Comparison of ENCODE assay signal across 9 mouse cellular contexts in the genomic region with DNA sequence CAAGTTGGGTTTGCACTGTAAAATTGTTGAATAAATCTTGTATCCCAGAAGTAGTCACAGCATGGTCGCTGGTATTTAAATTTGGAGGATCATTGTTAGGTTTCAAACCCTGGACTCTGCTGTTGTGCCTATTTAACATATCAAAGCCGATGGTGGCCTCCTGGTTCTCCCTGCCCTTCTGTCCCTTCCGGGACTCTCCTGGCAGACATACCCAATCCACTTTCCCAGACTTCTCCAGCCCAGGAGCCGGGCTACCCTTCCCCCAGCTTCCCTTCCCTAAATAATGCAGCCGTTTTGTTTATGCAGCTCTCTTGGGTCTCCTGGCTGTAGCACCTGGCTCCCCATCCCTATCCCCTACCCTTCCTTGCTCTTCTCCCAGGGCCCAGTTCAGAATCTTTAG. TPM values are rescaled to one million over a fixed set of nuclear protein-coding genes. Genes with fewer than 3 reads are reported as not detected.
DNase-seq lines count a peak whose midpoint lies in the region; ATAC-seq lines count a peak whose summit lies in the region.
"Had no signal": no experiment of that assay in that cellular context is flagged by ENCODE, and none has a peak within 500 bp of the region (broad histone marks: within the 10 kb centered on the region; RNA-seq: fewer than 3 reads in every experiment).

No protein-coding gene starts in this region.

- DNase-seq in heart, adult 8-10 months (ENCODE audit: low spot score): no peak
- peak; percentile 71 for DNase-seq in ZHBTc4 (ENCODE audit: low read depth, low spot score)
- DNase-seq in hindbrain, embryonic 11.5 days (ENCODE audit: low spot score): peak; percentile 17
- DNase-seq in midbrain, embryonic 10.5 days (ENCODE audit: low spot score): no peak
- DNase-seq in cerebellum, adult 8-10 months: no peak

- no peak overlapping the region for H3K27ac ChIP-seq in heart, embryonic 11.5 days (ENCODE audit: low read depth, low read length)
- no peak overlapping the region for H3K27ac ChIP-seq in hindbrain, embryonic 11.5 days (ENCODE audit: low read depth, low read length)
- peak overlapping the region; percentile 92 for H3K27ac ChIP-seq in midbrain, embryonic 10.5 days (replicated peaks)

- H3K4me3 ChIP-seq in heart, embryonic 11.5 days (ENCODE audit: low read depth, low read length): peak overlapping the region; percentile 73
- H3K4me3 ChIP-seq in hindbrain, embryonic 11.5 days (ENCODE audit: low read depth, low read length): peak overlapping the region; percentile 61
- H3K4me3 ChIP-seq in midbrain, embryonic 10.5 days: peak overlapping the region; percentile 92

- H3K4me1 ChIP-seq in heart, embryonic 11.5 days (ENCODE audit: control insufficient read depth, insufficient read depth, low read length): peaks cover 20% of the 10 kb centered on the region
- peaks cover 6% of the 10 kb centered on the region for H3K4me1 ChIP-seq in hindbrain, embryonic 11.5 days (replicated peaks; ENCODE audit: control insufficient read depth, insufficient read depth, low read length)
- peaks cover 38% of the 10 kb centered on the region for H3K4me1 ChIP-seq in midbrain, embryonic 10.5 days

- H3K36me3 ChIP-seq in heart, embryonic 11.5 days (ENCODE audit: control insufficient read depth, insufficient read depth, low read length): 0 out of 2 replicates have a peak, but pooled peaks cover 3% of the 10 kb centered on the region
- no peaks in the 10 kb centered on the region; the same call in 1 of the 2 replicates for H3K36me3 ChIP-seq in hindbrain, embryonic 11.5 days (ENCODE audit: control insufficient read depth, insufficient read depth, low read length)
- H3K36me3 ChIP-seq in midbrain, embryonic 10.5 days: peaks cover 45% of the 10 kb centered on the region

- peak overlapping the region; percentile 77 for H3K9ac ChIP-seq in heart, embryonic 11.5 days (ENCODE audit: low read depth, low read length)
- H3K9ac ChIP-seq in hindbrain, embryonic 11.5 days (ENCODE audit: low read depth, low read length): peak overlapping the region; percentile 85

- no peaks in the 10 kb centered on the region for H3K9me3 ChIP-seq in heart, embryonic 11.5 days (replicated peaks; ENCODE audit: control insufficient read depth, low read length)
- H3K9me3 ChIP-seq in hindbrain, embryonic 11.5 days (ENCODE audit: control insufficient read depth, low read length): no peaks in the 10 kb centered on the region
- H3K9me3 ChIP-seq in midbrain, embryonic 10.5 days (replicated peaks): no peaks in the 10 kb centered on the region

- WGBS in heart, embryonic 11.5 days (ENCODE audit: insufficient replicate concordance): 3% methylated on average over 5 of the region's 5 CpGs
- WGBS in hindbrain, embryonic 11.5 days: 0% methylated on average over 5 of the region's 5 CpGs
- 2% methylated on average over 5 of the region's 5 CpGs for WGBS in midbrain, embryonic 10.5 days

- peak overlapping the region; percentile 87 for H3K4me2 ChIP-seq in heart, embryonic 11.5 days
- H3K4me2 ChIP-seq in hindbrain, embryonic 11.5 days (replicated peaks; ENCODE audit: low read depth, low read length): peak overlapping the region; percentile 85

- no peaks in the 10 kb centered on the region for H3K27me3 ChIP-seq in heart, embryonic 11.5 days (ENCODE audit: control insufficient read depth, insufficient read depth, low read length)
- H3K27me3 ChIP-seq in hindbrain, embryonic 11.5 days (ENCODE audit: control insufficient read depth, insufficient read depth, low read length): no peaks in the 10 kb centered on the region
- no peaks in the 10 kb centered on the region for H3K27me3 ChIP-seq in midbrain, embryonic 10.5 days (ENCODE audit: low read depth, poor library complexity, severe bottlenecking)

- no peak for ATAC-seq in heart, embryonic 11.5 days (replicated peaks; ENCODE audit: insufficient number of reproducible peaks, low FRiP score, low TSS enrichment)
- ATAC-seq in hindbrain, embryonic 11.5 days (ENCODE audit: low FRiP score): no peak
- no peak for ATAC-seq in CD4-positive, CD25-positive, alpha-beta regulatory T cell, adult 4 months
- no peak for ATAC-seq in erythroid progenitor cell, adult 5-6 weeks (replicated peaks; ENCODE audit: low FRiP score, poor library complexity, severe bottlenecking)

RNA-seq across cellular contexts. Expression of gene Gm20604, which starts 0.5 kb away (rescaled TPM):
- 19.3 and 20.5 TPM in 2 replicates for polyA plus RNA-seq in heart, embryonic 11.5 days (2014; fragmentation: Nextera tagmentation; extraction: Ambion mirVana)
- total RNA-seq in heart, adult 8-10 months (2022): 1 to 10 TPM; 3.6 to 4.5 (median 3.8) TPM
- 34.1 and 36.2 TPM in 2 replicates for polyA plus RNA-seq in hindbrain, embryonic 11.5 days (2014; fragmentation: Nextera tagmentation; extraction: Ambion mirVana)
- 34.8 and 37.3 TPM in 2 replicates for polyA plus RNA-seq in midbrain, embryonic 10.5 days (2016; fragmentation: Nextera tagmentation; extraction: Ambion mirVana)
- 1 to 10 TPM; 6.1 to 9.5 TPM for polyA plus RNA-seq in CD4-positive, CD25-positive, alpha-beta regulatory T cell, adult 4 months (2017; shearing (Covaris generic))
- total RNA-seq in erythroid progenitor cell, adult 5-6 weeks (2015; ENCODE audit: low replicate concordance): 6.1 and 21.0 TPM in 2 replicates
- total RNA-seq in erythroid progenitor cell, adult 5-6 weeks (2017; ENCODE audit: low replicate concordance): 9.1 and 12.9 TPM in 2 replicates

RNA-seq across cellular contexts. Expression of gene Ubr7, which starts 1.2 kb away (rescaled TPM):
- 35.8 and 41.8 TPM in 2 replicates for polyA plus RNA-seq in heart, embryonic 11.5 days (2014; fragmentation: Nextera tagmentation; extraction: Ambion mirVana)
- total RNA-seq in heart, adult 8-10 months (2022): 10 to 100 TPM; 23.1 to 24.9 (median 24.7) TPM
- 58.8 and 69.1 TPM in 2 replicates for polyA plus RNA-seq in hindbrain, embryonic 11.5 days (2014; fragmentation: Nextera tagmentation; extraction: Ambion mirVana)
- 64.4 and 67.1 TPM in 2 replicates for polyA plus RNA-seq in midbrain, embryonic 10.5 days (2016; fragmentation: Nextera tagmentation; extraction: Ambion mirVana)
- 10 to 100 TPM; 19.5 to 21.7 TPM for polyA plus RNA-seq in CD4-positive, CD25-positive, alpha-beta regulatory T cell, adult 4 months (2017; shearing (Covaris generic))
- total RNA-seq in erythroid progenitor cell, adult 5-6 weeks (2015; ENCODE audit: low replicate concordance): 15.5 and 16.6 TPM in 2 replicates
- 13.8 and 24.4 TPM in 2 replicates for total RNA-seq in erythroid progenitor cell, adult 5-6 weeks (2017; ENCODE audit: low replicate concordance)

RNA-seq across cellular contexts. Expression of gene Gon7, which starts 1.3 kb away (rescaled TPM):
- 25.2 and 26.4 TPM in 2 replicates for polyA plus RNA-seq in heart, embryonic 11.5 days (2014; fragmentation: Nextera tagmentation; extraction: Ambion mirVana)
- total RNA-seq in heart, adult 8-10 months (2022): 10 to 100 TPM in 3 of 4 experiments, 1 to 10 TPM in 1; 9.4 to 14.2 (median 10.9) TPM
- polyA plus RNA-seq in hindbrain, embryonic 11.5 days (2014; fragmentation: Nextera tagmentation; extraction: Ambion mirVana): 47.2 and 56.2 TPM in 2 replicates
- 50.3 and 52.7 TPM in 2 replicates for polyA plus RNA-seq in midbrain, embryonic 10.5 days (2016; fragmentation: Nextera tagmentation; extraction: Ambion mirVana)
- polyA plus RNA-seq in CD4-positive, CD25-positive, alpha-beta regulatory T cell, adult 4 months (2017; shearing (Covaris generic)): 10 to 100 TPM; 27.3 to 32.2 TPM
- total RNA-seq in erythroid progenitor cell, adult 5-6 weeks (2015; ENCODE audit: low replicate concordance): 10.5 and 17.2 TPM in 2 replicates
- total RNA-seq in erythroid progenitor cell, adult 5-6 weeks (2017; ENCODE audit: low replicate concordance): 7.3 and 15.9 TPM in 2 replicates

RNA-seq across cellular contexts. Expression of gene Gm28051, which starts 1.4 kb away (rescaled TPM):
- polyA plus RNA-seq in heart, embryonic 11.5 days (2014; fragmentation: Nextera tagmentation; extraction: Ambion mirVana): not detected in 2 replicates
- total RNA-seq in heart, adult 8-10 months (2022): not detected
- polyA plus RNA-seq in hindbrain, embryonic 11.5 days (2014; fragmentation: Nextera tagmentation; extraction: Ambion mirVana): not detected in 2 replicates
- not detected in 2 replicates for polyA plus RNA-seq in midbrain, embryonic 10.5 days (2016; fragmentation: Nextera tagmentation; extraction: Ambion mirVana)
- not detected for polyA plus RNA-seq in CD4-positive, CD25-positive, alpha-beta regulatory T cell, adult 4 months (2017; shearing (Covaris generic))
- not detected in 2 replicates for total RNA-seq in erythroid progenitor cell, adult 5-6 weeks (2015; ENCODE audit: low replicate concordance)
- total RNA-seq in erythroid progenitor cell, adult 5-6 weeks (2017; ENCODE audit: low replicate concordance): not detected in 2 replicates
- total RNA-seq: neutrophil, adult 5-6 weeks had no signal

RNA-seq across cellular contexts. Expression of gene Tmem251, which starts 15.4 kb away (rescaled TPM):
- 7.4 and 7.9 TPM in 2 replicates for polyA plus RNA-seq in heart, embryonic 11.5 days (2014; fragmentation: Nextera tagmentation; extraction: Ambion mirVana)
- total RNA-seq in heart, adult 8-10 months (2022): 1 to 10 TPM; 3.5 to 4.7 (median 4.4) TPM
- polyA plus RNA-seq in hindbrain, embryonic 11.5 days (2014; fragmentation: Nextera tagmentation; extraction: Ambion mirVana): 10.8 and 11.3 TPM in 2 replicates
- 13.2 and 14.0 TPM in 2 replicates for polyA plus RNA-seq in midbrain, embryonic 10.5 days (2016; fragmentation: Nextera tagmentation; extraction: Ambion mirVana)
- 1 to 10 TPM; 9.7 TPM for polyA plus RNA-seq in CD4-positive, CD25-positive, alpha-beta regulatory T cell, adult 4 months (2017; shearing (Covaris generic))
- 2.9 and 3.4 TPM in 2 replicates for total RNA-seq in erythroid progenitor cell, adult 5-6 weeks (2015; ENCODE audit: low replicate concordance)
- total RNA-seq in erythroid progenitor cell, adult 5-6 weeks (2017; ENCODE audit: low replicate concordance): 2.2 TPM in 1 of 2 replicates, not detected in the other

Comparison
In these comparisons a context has a peak if more than half of its experiments do, and no peak if none do; other contexts are left out.
1. DNase-seq: peak in ZHBTc4 (single experiment) and hindbrain, embryonic 11.5 days (single experiment); none in heart, adult 8-10 months (single experiment), midbrain, embryonic 10.5 days (single experiment) and cerebellum, adult 8-10 months (single experiment).
2. Peak in every context shown above with its lines, with median percentiles within 50 percentile points of each other: H3K4me3 ChIP-seq.